Mouse (Mus musculus) intestine, postnatal 0 days (tissue): Measurements from ENCODE around the gene Synpo2l. TPM values are rescaled to one million over a fixed set of nuclear protein-coding genes. Genes with fewer than 3 reads are reported as not detected.

Experiments used
- ATAC-seq: fragments of 200-750 bp; cut with Nextera tagmentation; 2 replicates; pipeline ENCODE4 v1.8.0; 2017; ENCODE audit warnings: mild to moderate bottlenecking, moderate TSS enrichment, moderate library complexity
- H3K27ac ChIP-seq: fragments of 300-500 bp; sonication (generic); 2 replicates; pipeline ENCODE4 v1.5.1; 2014; ENCODE audit warnings: mild to moderate bottlenecking, low read depth, low read length, moderate library complexity
- H3K27me3 ChIP-seq: fragments of 300-500 bp; sonication (generic); replicated peaks from 2 replicates; pipeline ENCODE4 v1.6.1; 2014; ENCODE audit warnings: low read length, mixed read lengths; ENCODE audit not compliant: control insufficient read depth, insufficient read depth
- H3K36me3 ChIP-seq: fragments of 300-500 bp; sonication (generic); 2 replicates; pipeline ENCODE4 v1.6.1; 2014; ENCODE audit warnings: mild to moderate bottlenecking, moderate library complexity; ENCODE audit not compliant: control insufficient read depth, insufficient read depth
- H3K4me1 ChIP-seq: fragments of 300-500 bp; sonication (generic); replicated peaks from 2 replicates; pipeline ENCODE4 v1.6.1; 2014; ENCODE audit warnings: antibody characterized with exemption, low read length, mixed read lengths; ENCODE audit not compliant: control insufficient read depth, insufficient read depth
- H3K4me2 ChIP-seq: fragments of 300-500 bp; sonication (generic); replicated peaks from 2 replicates; pipeline ENCODE4 v1.6.1; 2014; ENCODE audit warnings: low read depth, mild to moderate bottlenecking, moderate library complexity
- H3K4me3 ChIP-seq: fragments of 300-500 bp; sonication (generic); 2 replicates; pipeline ENCODE4 v1.5.1; 2014; ENCODE audit warnings: low read depth, low read length
- H3K9ac ChIP-seq: fragments of 300-500 bp; sonication (generic); 2 replicates; pipeline ENCODE4 v1.6.1; 2014; ENCODE audit warnings: mild to moderate bottlenecking, low read depth, low read length
- H3K9me3 ChIP-seq: fragments of 300-500 bp; sonication (generic); 2 replicates; pipeline ENCODE4 v1.6.1; 2016; ENCODE audit warnings: mixed run types; ENCODE audit not compliant: control insufficient read depth
- CTCF ChIP-seq: sonication (generic); IDR thresholded peaks from 2 replicates; pipeline ENCODE4 v1.5.1; 2016; ENCODE audit warnings: low read depth, mild to moderate bottlenecking, control low read depth, antibody characterized with exemption, moderate library complexity
- WGBS: fragments of 180-500 bp; shearing (Covaris S2); extraction: QIAGEN DNeasy Blood & Tissue Kit; methylation state at CpG from one replicate; pipeline ENCODE4 v1.1.7; 2014; 5-methylcytosine and 5-hydroxymethylcytosine counted together
- polyA plus RNA-seq: library from polyadenylated mRNA; unstranded; fragments of >200 nt; fragmentation: Nextera tagmentation; extraction: Ambion mirVana; gene quantifications from 2 replicates; pipeline ENCODE4 v1.2.1, GENCODE M21; 2015

Synpo2l gene
- polyA plus RNA-seq, 1 experiment from 2014 or later: 0.23 TPM

- no peak for ATAC-seq
- peaks cover 31% of the 10 kb centered on the region for H3K36me3 ChIP-seq
- H3K9ac ChIP-seq: peak overlapping the region; percentile 92
- WGBS: 10% methylated on average over 27 of the region's 27 CpGs
- H3K27ac ChIP-seq: peak overlapping the region; percentile 96
- no peaks in the 10 kb centered on the region for H3K27me3 ChIP-seq
- TF ChIP-seq CTCF: no peak
- H3K4me2 ChIP-seq: peak overlapping the region; percentile 89
- H3K4me1 ChIP-seq: peaks cover 6% of the 10 kb centered on the region; the same call in 1 of the 2 replicates
- peak overlapping the region; percentile 91 for H3K4me3 ChIP-seq
- H3K9me3 ChIP-seq: no peaks in the 10 kb centered on the region
Observed at GRCm38 (mm10) chr14:20695761-20696520, 27.8 kb upstream of the Synpo2l start.

GRCm38 (mm10) chr14:20694884-20695760, 27.0 kb upstream of the Synpo2l start, which contains the start of gene Fut11:
Gene Fut11, plus strand, starts transcription at chr14:20694968.
- H3K36me3 ChIP-seq: peaks cover 38% of the 10 kb centered on the region

GRCm38 (mm10) chr14:20694185-20694883, 26.2 kb upstream of the Synpo2l start:
- Histone ChIP-seq H3K4me2 (peak overlapping the region; percentile 89), H3K36me3 (peaks cover 46% of the 10 kb centered on the region), H3K27me3 (no peaks in the 10 kb centered on the region), H3K9ac (peak overlapping the region; percentile 92; the same call in 1 of the 2 replicates), H3K27ac (peak overlapping the region; percentile 96), H3K4me1 (peaks cover 6% of the 10 kb centered on the region; the same call in 1 of the 2 replicates), H3K9me3 (no peaks in the 10 kb centered on the region), H3K4me3 (peak overlapping the region; percentile 91)
- no peak for TF ChIP-seq CTCF
- WGBS: 42% methylated on average over 13 of the region's 13 CpGs
- ATAC-seq: no peak; the same call in 1 of the 2 replicates

More at GRCm38 (mm10) chr14:20694884-20695760, 27.0 kb upstream of the Synpo2l start, which contains the start of gene Fut11:
- ATAC-seq: peak; percentile 91
- Histone ChIP-seq H3K27me3 (no peaks in the 10 kb centered on the region), H3K27ac (peak within 1 kb of the TSS; percentile 96), H3K9ac (peak within 1 kb of the TSS; percentile 92), H3K4me2 (peak within 1 kb of the TSS; percentile 89), H3K4me3 (peak within 1 kb of the TSS; percentile 91), H3K9me3 (no peaks in the 10 kb centered on the region), H3K4me1 (peaks cover 6% of the 10 kb centered on the region; the same call in 1 of the 2 replicates)
- under 1% methylated on average over 111 of the region's 111 CpGs for WGBS
- no peak for TF ChIP-seq CTCF

GRCm38 (mm10) chr14:20693589-20694101, 25.5 kb upstream of the Synpo2l start:
- no peak for TF ChIP-seq CTCF
- ATAC-seq: no peak
- 88% methylated on average over 10 of the region's 10 CpGs for WGBS
- Histone ChIP-seq H3K4me2 (no peak overlapping the region), H3K9ac (no peak overlapping the region), H3K27ac (no peak overlapping the region), H3K4me3 (no peak overlapping the region), H3K4me1 (peaks cover 6% of the 10 kb centered on the region; the same call in 1 of the 2 replicates), H3K9me3 (no peaks in the 10 kb centered on the region), H3K36me3 (peaks cover 53% of the 10 kb centered on the region), H3K27me3 (no peaks in the 10 kb centered on the region)

- Histone ChIP-seq H3K4me2 (no peak overlapping the region), H3K27ac (no peak overlapping the region), H3K27me3 (no peaks in the 10 kb centered on the region), H3K9ac (no peak overlapping the region), H3K4me1 (peaks cover 6% of the 10 kb centered on the region; the same call in 1 of the 2 replicates), H3K4me3 (no peak overlapping the region), H3K9me3 (no peaks in the 10 kb centered on the region), H3K36me3 (peaks cover 72% of the 10 kb centered on the region)
- TF ChIP-seq CTCF: no peak
- no peak for ATAC-seq
- 83% methylated on average over 6 of the region's 6 CpGs for WGBS
Observed at GRCm38 (mm10) chr14:20691772-20692171, 23.6 kb upstream of the Synpo2l start.
